Mouse (Mus musculus): Measurements from ENCODE around the gene Vwa3b.
A peak's percentile ranks its signal among the peaks of the same experiment; 100 is the strongest.

Gene Vwa3b

GRCm38 (mm10) chr1:37009880-37010279 lies 16.5 kb upstream of the Vwa3b start:
- DNase-seq (ENCODE audit: low read depth, low spot score): no peak

GRCm38 (mm10) chr1:37011626-37012209 lies 14.7 kb upstream of the Vwa3b start:
- DNase-seq (ENCODE audit: low read depth, low spot score): no peak

- peak; percentile 46 for DNase-seq (ENCODE audit: low read depth, low spot score)
These were observed 13.4 kb upstream of the Vwa3b start for GRCm38 (mm10) chr1:37013006-37013405.

GRCm38 (mm10) chr1:37013687-37014086 lies 12.7 kb upstream of the Vwa3b start:
- DNase-seq (ENCODE audit: low read depth, low spot score): no peak

- DNase-seq (ENCODE audit: low read depth, low spot score): no peak
These were observed 7.4 kb upstream of the Vwa3b start for GRCm38 (mm10) chr1:37019017-37019416.

- no peak for DNase-seq (ENCODE audit: low read depth, low spot score)
These were observed 3.7 kb upstream of the Vwa3b start for GRCm38 (mm10) chr1:37022704-37023103.

- no peak for DNase-seq (ENCODE audit: low read depth, low spot score)
These were observed 1.7 kb upstream of the Vwa3b start for GRCm38 (mm10) chr1:37024736-37025135.

GRCm38 (mm10) chr1:37025376-37025775 lies 1.0 kb upstream of the Vwa3b start:
- no peak for DNase-seq (ENCODE audit: low read depth, low spot score)

GRCm38 (mm10) chr1:37026866-37027265 lies 470 bp downstream of the Vwa3b start:
- no peak for DNase-seq (ENCODE audit: low read depth, low spot score)

- no peak for DNase-seq (ENCODE audit: low read depth, low spot score)
These were observed 2.2 kb downstream of the Vwa3b start for GRCm38 (mm10) chr1:37028439-37029153.

- peak; percentile 84 for DNase-seq (ENCODE audit: low read depth, low spot score)
These were observed 2.9 kb downstream of the Vwa3b start for GRCm38 (mm10) chr1:37029154-37029907.

GRCm38 (mm10) chr1:37029942-37030341 lies 3.5 kb downstream of the Vwa3b start:
- no peak for DNase-seq (ENCODE audit: low read depth, low spot score)

GRCm38 (mm10) chr1:37030693-37031092 lies 4.3 kb downstream of the Vwa3b start:
- DNase-seq (ENCODE audit: low read depth, low spot score): no peak

- no peak for DNase-seq (ENCODE audit: low read depth, low spot score)
These were observed 9.5 kb downstream of the Vwa3b start for GRCm38 (mm10) chr1:37035879-37036278.

- peak; percentile 38 for DNase-seq (ENCODE audit: low read depth, low spot score)
These were observed 14.7 kb downstream of the Vwa3b start for GRCm38 (mm10) chr1:37041126-37041525.

- peak; percentile 61 for DNase-seq (ENCODE audit: low read depth, low spot score)
These were observed 15.5 kb downstream of the Vwa3b start for GRCm38 (mm10) chr1:37041856-37042255.

GRCm38 (mm10) chr1:37042769-37043168 lies 16.4 kb downstream of the Vwa3b start:
- peak; percentile 69 for DNase-seq (ENCODE audit: low read depth, low spot score)

GRCm38 (mm10) chr1:37043196-37043595 lies 16.8 kb downstream of the Vwa3b start:
- peak; percentile 81 for DNase-seq (ENCODE audit: low read depth, low spot score)

GRCm38 (mm10) chr1:37045472-37045871 lies 19.1 kb downstream of the Vwa3b start:
- DNase-seq (ENCODE audit: low read depth, low spot score): no peak

GRCm38 (mm10) chr1:37049159-37049558 lies 22.8 kb downstream of the Vwa3b start:
- peak; percentile 93 for DNase-seq (ENCODE audit: low read depth, low spot score)

GRCm38 (mm10) chr1:37053691-37054090 lies 27.3 kb downstream of the Vwa3b start:
- no peak for DNase-seq (ENCODE audit: low read depth, low spot score)

- DNase-seq (ENCODE audit: low read depth, low spot score): no peak
These were observed 30.6 kb downstream of the Vwa3b start for GRCm38 (mm10) chr1:37056831-37057561.

Measured in R1 (cell line).